Mouse (Mus musculus) spleen, adult 2 months (tissue): ENCODE data around the gene Mrpl34. TPM values are rescaled to one million over a fixed set of nuclear protein-coding genes. Genes with fewer than 3 reads are reported as not detected.

Experiments
- DNase-seq, 2 experiments: peaks; one replicate each; pipeline versions ENCODE4 v3.0.0 to v3.0.0-alpha.2; 2012 to 2021; ENCODE audit warnings: low spot score in 2 of 2, low read depth in 1 of 2
- H3K27ac ChIP-seq: fragments of 200-500 bp; 2 replicates; pipeline ENCODE4 v1.5.1; 2012; ENCODE audit warnings: low read length, inconsistent platforms; ENCODE audit not compliant: insufficient read depth
- H3K27me3 ChIP-seq: fragments of 200-500 bp; 2 replicates; pipeline ENCODE4 v1.6.1; 2012; ENCODE audit warnings: mild to moderate bottlenecking, moderate library complexity, low read length, inconsistent platforms; ENCODE audit not compliant: control insufficient read depth, insufficient read depth
- H3K36me3 ChIP-seq: fragments of 200-500 bp; 2 replicates; pipeline ENCODE4 v1.6.1; 2012; ENCODE audit warnings: mild to moderate bottlenecking, low read length, inconsistent platforms; ENCODE audit not compliant: control insufficient read depth, insufficient read depth
- H3K4me1 ChIP-seq: fragments of 200-500 bp; 2 replicates; pipeline ENCODE4 v1.6.1; 2011; ENCODE audit warnings: inconsistent platforms; ENCODE audit not compliant: control insufficient read depth, insufficient read depth, insufficient read length
- H3K4me3 ChIP-seq: fragments of 200-500 bp; 2 replicates; pipeline ENCODE4 v1.5.1; 2011; ENCODE audit warnings: mild to moderate bottlenecking, inconsistent platforms; ENCODE audit not compliant: insufficient read depth, insufficient read length; ENCODE audit errors: extremely low read depth
- CTCF ChIP-seq: fragments of 200-500 bp; IDR thresholded peaks from 2 replicates; pipeline ENCODE4 v1.5.1; 2011; ENCODE audit warnings: mild to moderate bottlenecking, inconsistent platforms; ENCODE audit not compliant: insufficient read depth, insufficient read length, insufficient replicate concordance; ENCODE audit errors: extremely low read depth
- POLR2A ChIP-seq: fragments of 200-500 bp; IDR thresholded peaks from 2 replicates; pipeline ENCODE4 v1.6.1; 2011; ENCODE audit warnings: low read depth, low read length, inconsistent platforms
- WGBS: fragments of 180-500 bp; shearing (Covaris S2); methylation state at CpG from one replicate; pipeline ENCODE4 v1.1.7; 2018; 5-methylcytosine and 5-hydroxymethylcytosine counted together
- polyA plus RNA-seq: library from polyadenylated mRNA; depleted of rRNA; stranded (reverse); fragments of >200 nt; gene quantifications from 2 replicates; pipeline ENCODE4 v1.2.3, GENCODE M21; 2012; rRNA removed

Gene Mrpl34
- polyA plus RNA-seq, 1 experiment, result 46.4 TPM

DNA sequence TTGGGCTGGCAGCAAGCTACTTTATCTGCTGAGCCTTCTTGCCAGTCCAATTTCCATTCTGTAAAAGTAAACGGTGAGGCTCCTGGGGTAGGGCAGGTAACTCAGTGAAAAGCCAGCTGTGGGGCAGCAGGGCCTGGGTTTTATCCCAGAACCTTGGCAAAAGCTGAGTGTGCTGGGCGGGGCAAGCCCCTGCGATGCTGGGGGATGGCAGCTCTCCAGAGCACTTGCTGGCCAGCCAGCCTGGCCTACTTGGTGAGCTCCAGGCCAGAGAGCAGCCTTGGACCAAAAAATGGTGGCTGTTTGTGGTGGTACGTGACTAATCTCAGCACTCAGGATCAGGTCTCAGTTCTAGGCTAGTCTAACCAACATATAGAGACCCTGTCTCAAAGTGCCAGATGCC, 41.2 kb downstream of the Mrpl34 start:
- no peaks in the 10 kb centered on the region for H3K36me3 ChIP-seq
- H3K4me3 ChIP-seq, result no peak overlapping the region
- TF ChIP-seq CTCF (no peak), POLR2A (no peak)
- no peak for DNase-seq
- H3K4me1 ChIP-seq, result no peaks in the 10 kb centered on the region; the same call in 1 of the 2 replicates
- no peak overlapping the region for H3K27ac ChIP-seq
- 82% methylated on average over 4 of the region's 4 CpGs for WGBS
- no peaks in the 10 kb centered on the region for H3K27me3 ChIP-seq

DNA sequence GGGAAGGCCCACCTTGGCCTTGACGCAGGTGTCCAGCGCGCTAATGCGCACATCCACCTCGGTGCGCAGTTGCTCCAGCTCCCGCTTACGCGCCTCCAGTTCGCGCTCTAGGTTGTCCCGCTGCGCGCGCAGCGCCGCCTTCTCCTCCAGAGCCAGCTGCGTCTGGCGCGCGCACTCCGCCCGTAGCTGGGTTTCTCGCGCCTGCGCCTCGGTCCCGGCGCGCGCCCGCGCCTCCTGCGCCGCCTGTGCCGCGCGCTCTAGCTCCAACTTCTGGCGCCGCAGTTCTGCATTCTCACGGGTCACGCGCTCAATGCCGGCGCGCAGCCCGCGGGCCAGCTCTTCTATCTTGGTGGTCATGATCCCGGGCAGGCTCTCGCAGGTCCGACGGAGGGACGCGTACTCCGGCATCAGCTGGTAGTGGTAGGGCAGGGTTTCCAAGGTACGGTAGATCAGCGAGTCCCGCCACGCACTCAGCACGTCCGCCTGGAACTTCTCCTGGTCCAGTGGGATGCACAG, 42.9 kb downstream of the Mrpl34 start:
- H3K4me3 ChIP-seq, result peak overlapping the region; percentile 39; the same call in 1 of the 2 replicates
- no peaks in the 10 kb centered on the region for H3K36me3 ChIP-seq
- DNase-seq, result no peak
- no peaks in the 10 kb centered on the region for H3K27me3 ChIP-seq
- 0 out of 2 replicates have a peak overlapping the region, but pooled peaks have one; percentile 37 for H3K27ac ChIP-seq
- H3K4me1 ChIP-seq, result no peaks in the 10 kb centered on the region; the same call in 1 of the 2 replicates
- WGBS, result 2% methylated on average over 60 of the region's 61 CpGs
- TF ChIP-seq CTCF, result no peak
- no peak for TF ChIP-seq POLR2A

DNA sequence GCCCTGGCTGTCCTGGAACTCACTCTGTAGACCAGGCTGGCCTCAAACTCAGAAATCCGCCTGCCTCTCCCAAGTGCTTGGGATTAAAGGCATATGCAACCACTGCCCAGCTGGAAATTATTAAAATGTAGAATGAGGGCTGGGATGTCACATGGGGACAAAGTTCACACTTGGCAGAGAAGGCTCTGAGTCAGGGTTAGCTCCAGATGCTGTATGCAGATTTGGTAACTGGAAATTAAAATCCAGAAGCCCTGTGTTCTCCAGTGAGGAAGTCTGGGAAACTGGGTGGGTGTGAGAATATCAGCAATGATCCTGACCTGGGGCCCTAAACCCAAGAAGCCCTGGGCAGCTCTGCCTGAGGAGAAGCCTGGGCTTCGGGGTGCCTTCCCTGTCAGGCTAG, 44.6 kb downstream of the Mrpl34 start:
- H3K27me3 ChIP-seq, result no peaks in the 10 kb centered on the region
- no peaks in the 10 kb centered on the region for H3K36me3 ChIP-seq
- WGBS, result 73% methylated on average over 2 of the region's 2 CpGs
- no peaks in the 10 kb centered on the region; the same call in 1 of the 2 replicates for H3K4me1 ChIP-seq
- H3K27ac ChIP-seq, result 0 out of 2 replicates have a peak overlapping the region, but pooled peaks have one; percentile 21
- peak overlapping the region; percentile 7; the same call in 1 of the 2 replicates for H3K4me3 ChIP-seq
- DNase-seq, result no peak
- TF ChIP-seq POLR2A, result no peak
- TF ChIP-seq CTCF, result no peak

DNA sequence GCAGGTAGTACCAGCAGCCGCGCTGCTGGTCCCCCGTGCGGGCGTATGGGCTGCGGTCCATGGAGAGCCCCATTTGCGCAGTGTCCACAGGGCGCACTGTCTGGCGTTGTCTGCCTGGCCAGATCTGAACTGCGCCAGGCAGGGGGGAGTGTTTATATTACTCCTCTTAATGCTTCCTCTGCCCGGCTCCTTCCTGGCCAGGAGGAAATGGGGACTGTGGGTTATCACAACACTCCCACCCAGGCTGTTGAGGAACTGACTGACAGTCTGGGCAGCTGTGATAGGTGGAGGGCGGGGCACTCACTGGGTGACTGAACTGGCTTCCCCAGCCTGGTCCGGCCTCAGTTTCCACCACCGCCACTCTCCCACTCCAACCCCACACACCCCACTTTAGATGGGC, 46.9 kb downstream of the Mrpl34 start, which contains the start of gene Plvap:
TSS of gene Plvap (minus strand) at position 109 of the 400 bp plus-strand sequence.
- Histone ChIP-seq H3K4me3 (peak within 1 kb of the TSS; percentile 23; the same call in 1 of the 2 replicates), H3K27me3 (no peaks in the 10 kb centered on the region), H3K4me1 (no peaks in the 10 kb centered on the region; the same call in 1 of the 2 replicates), H3K36me3 (no peaks in the 10 kb centered on the region), H3K27ac (peak within 1 kb of the TSS; percentile 1; the same call in 1 of the 2 replicates)
- WGBS, result 6% methylated on average over 14 of the region's 14 CpGs
- no peak for DNase-seq
- no peak for TF ChIP-seq POLR2A
- no peak for TF ChIP-seq CTCF

DNA sequence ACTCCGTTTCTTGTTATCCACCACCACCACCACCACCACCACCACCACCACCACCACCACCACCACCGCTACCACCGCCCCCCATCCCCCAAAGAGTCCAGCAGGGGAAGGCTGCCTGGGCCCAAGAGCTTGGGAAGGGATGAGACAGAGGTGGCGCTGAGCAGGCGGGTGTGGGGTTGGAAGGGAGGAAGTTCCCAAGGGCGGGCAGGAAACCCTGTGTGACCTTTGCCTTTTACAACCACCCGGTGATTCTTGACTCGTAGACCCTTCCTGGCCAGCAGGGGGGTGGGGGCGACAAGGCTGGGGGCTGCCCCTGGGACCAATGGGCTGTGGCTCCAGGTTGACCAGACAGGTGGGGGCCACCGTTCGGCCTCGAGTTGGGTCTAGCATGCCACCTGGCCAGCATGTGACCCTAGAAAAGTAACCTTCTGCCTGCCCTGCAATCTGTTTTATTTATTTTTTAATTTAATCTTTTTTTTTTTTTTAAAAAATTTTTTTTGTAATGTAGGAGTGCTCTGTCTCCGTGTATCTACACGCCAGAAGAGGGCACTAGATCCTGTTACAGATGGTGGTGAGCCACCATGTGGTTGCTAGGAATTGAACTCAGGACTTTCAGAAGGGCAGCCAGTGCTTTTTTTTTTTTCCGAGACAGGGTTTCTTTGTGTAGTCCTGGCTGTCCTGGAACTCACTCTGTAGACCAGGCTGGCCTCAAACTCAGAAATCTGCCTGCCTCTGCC, 48.4 kb downstream of the Mrpl34 start:
- H3K4me1 ChIP-seq, result no peaks in the 10 kb centered on the region
- DNase-seq, result no peak
- H3K36me3 ChIP-seq, result no peaks in the 10 kb centered on the region
- 32% methylated on average over 14 of the region's 15 CpGs for WGBS
- no peaks in the 10 kb centered on the region for H3K27me3 ChIP-seq
- no peak for TF ChIP-seq CTCF
- no peak for TF ChIP-seq POLR2A
- no peak overlapping the region for H3K27ac ChIP-seq
- H3K4me3 ChIP-seq, result no peak overlapping the region

DNA sequence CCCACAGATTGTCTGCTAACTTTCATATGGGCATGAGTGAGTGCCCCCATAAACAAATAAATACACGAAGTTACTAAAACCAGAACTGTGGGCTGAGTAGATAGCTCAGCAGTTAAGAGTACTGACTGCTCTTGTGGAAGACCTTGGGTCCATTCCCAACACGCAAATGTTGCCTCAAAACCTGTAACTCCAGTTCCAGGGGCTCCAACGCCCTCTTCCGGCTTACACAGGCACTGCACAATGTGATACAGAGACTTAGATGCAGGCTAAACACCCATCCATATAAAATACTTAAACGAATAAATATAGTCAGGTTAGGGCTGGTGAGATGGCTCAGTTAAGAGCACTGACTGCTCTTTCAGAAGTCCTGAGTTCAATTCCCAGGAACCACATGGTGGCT, 50.3 kb downstream of the Mrpl34 start:
- 84% methylated on average over 5 of the region's 5 CpGs for WGBS
- Histone ChIP-seq H3K36me3 (no peaks in the 10 kb centered on the region), H3K4me3 (no peak overlapping the region), H3K4me1 (no peaks in the 10 kb centered on the region), H3K27ac (no peak overlapping the region), H3K27me3 (no peaks in the 10 kb centered on the region)
- TF ChIP-seq CTCF (no peak), POLR2A (no peak)
- DNase-seq, result no peak

Other genes starting within 250 kb of the Mrpl34 start
- gene Myo9b, start 192.2 kb upstream of the Mrpl34 start, polyA plus RNA-seq, result 47.6 and 50.4 TPM in 2 replicates
- 13.3 and 15.9 TPM in 2 replicates for gene Haus8, start 192.0 kb upstream of the Mrpl34 start, polyA plus RNA-seq
- 104 and 113 TPM in 2 replicates for gene Use1, start 98.1 kb upstream of the Mrpl34 start, polyA plus RNA-seq
- 16.8 and 20.6 TPM in 2 replicates for gene Ocel1, start 93.7 kb upstream of the Mrpl34 start, polyA plus RNA-seq
- gene Nr2f6, start 83.0 kb upstream of the Mrpl34 start, polyA plus RNA-seq, result 59.4 and 88.0 TPM in 2 replicates
- gene Ushbp1, start 69.2 kb upstream of the Mrpl34 start, polyA plus RNA-seq, result 14.7 and 18.4 TPM in 2 replicates
- gene Babam1, start 68.1 kb upstream of the Mrpl34 start, polyA plus RNA-seq, result 104 and 128 TPM in 2 replicates
- 15.0 and 19.4 TPM in 2 replicates for gene Ankle1, start 58.9 kb upstream of the Mrpl34 start, polyA plus RNA-seq
- 55.1 and 75.0 TPM in 2 replicates for gene Abhd8, start 1.3 kb upstream of the Mrpl34 start, polyA plus RNA-seq
- gene Dda1, start 4.2 kb downstream of the Mrpl34 start, polyA plus RNA-seq, result 67.8 and 83.4 TPM in 2 replicates
- gene Ano8, start 21.0 kb downstream of the Mrpl34 start, polyA plus RNA-seq, result 15.1 and 20.2 TPM in 2 replicates
- gene Gtpbp3, start 23.1 kb downstream of the Mrpl34 start, polyA plus RNA-seq, result 26.3 and 33.3 TPM in 2 replicates
- 383 and 496 TPM in 2 replicates for gene Plvap, start 46.8 kb downstream of the Mrpl34 start, polyA plus RNA-seq
- 0.08 and 0.11 TPM in 2 replicates for gene Ccdc194, start 60.8 kb downstream of the Mrpl34 start, polyA plus RNA-seq
- gene Bst2, start 72.5 kb downstream of the Mrpl34 start, polyA plus RNA-seq, result 371 and 457 TPM in 2 replicates
- 89.9 and 119 TPM in 2 replicates for gene Mvb12a, start 78.0 kb downstream of the Mrpl34 start, polyA plus RNA-seq
- 8.5 and 8.9 TPM in 2 replicates for gene Tmem221, start 93.9 kb downstream of the Mrpl34 start, polyA plus RNA-seq
- gene Nxnl1, start 101.6 kb downstream of the Mrpl34 start, polyA plus RNA-seq, result not detected in 2 replicates
- gene Slc27a1, start 103.9 kb downstream of the Mrpl34 start, polyA plus RNA-seq, result 38.2 and 47.0 TPM in 2 replicates
- 171 and 224 TPM in 2 replicates for gene Pgls, start 127.2 kb downstream of the Mrpl34 start, polyA plus RNA-seq
- 115 and 173 TPM in 2 replicates for gene Fam129c, start 132.7 kb downstream of the Mrpl34 start, polyA plus RNA-seq
- gene Colgalt1, start 146.0 kb downstream of the Mrpl34 start, polyA plus RNA-seq, result 159 and 216 TPM in 2 replicates
- gene Unc13a, start 206.8 kb downstream of the Mrpl34 start, polyA plus RNA-seq, result 0.47 and 0.54 TPM in 2 replicates
- gene Jak3, start 211.3 kb downstream of the Mrpl34 start, polyA plus RNA-seq, result 62.6 and 81.5 TPM in 2 replicates
- 52.4 and 70.9 TPM in 2 replicates for gene Insl3, start 224.3 kb downstream of the Mrpl34 start, polyA plus RNA-seq
- 5.2 and 5.6 TPM in 2 replicates for gene B3gnt3, start 236.8 kb downstream of the Mrpl34 start, polyA plus RNA-seq